Mouse (Mus musculus) kidney, adult 9 months (tissue): ENCODE measurements around the gene Fam71a.
"Not testable (repeated sequence)": the region's sequence is repeated elsewhere in the genome, so short reads cannot be mapped to it uniquely, and the experiment has no call there.

Experiments used
- DNase-seq: peaks from one replicate; pipeline ENCODE4 v3.0.0; 2022

Fam71a gene

GRCm38 (mm10) chr1:191181469-191182259 lies 17.0 kb upstream of the Fam71a start:
- DNase-seq = no peak

- DNase-seq = peak; percentile 30
These were observed 15.8 kb upstream of the Fam71a start for GRCm38 (mm10) chr1:191180397-191180796.

GRCm38 (mm10) chr1:191179846-191180245 lies 15.2 kb upstream of the Fam71a start:
- DNase-seq = no peak

GRCm38 (mm10) chr1:191178511-191179188 lies 14.0 kb upstream of the Fam71a start:
- no peak for DNase-seq

- DNase-seq = no peak
These were observed 12.3 kb upstream of the Fam71a start for GRCm38 (mm10) chr1:191176887-191177286.

GRCm38 (mm10) chr1:191172487-191172886 lies 7.9 kb upstream of the Fam71a start:
- DNase-seq = no peak

GRCm38 (mm10) chr1:191170444-191170843 lies 5.8 kb upstream of the Fam71a start:
- DNase-seq = no peak

- no peak for DNase-seq
These were observed 1.6 kb upstream of the Fam71a start for GRCm38 (mm10) chr1:191166189-191166588.

GRCm38 (mm10) chr1:191154314-191154713 lies 10.3 kb downstream of the Fam71a start:
- no peak for DNase-seq

GRCm38 (mm10) chr1:191153052-191153451 lies 11.6 kb downstream of the Fam71a start:
- DNase-seq = peak; percentile 52

- no peak for DNase-seq
These were observed 13.6 kb downstream of the Fam71a start for GRCm38 (mm10) chr1:191150924-191151605.

- DNase-seq = not testable (repeated sequence)
These were observed 15.1 kb downstream of the Fam71a start for GRCm38 (mm10) chr1:191149489-191149888.

GRCm38 (mm10) chr1:191140983-191141382 lies 23.6 kb downstream of the Fam71a start:
- DNase-seq = no peak

- no peak for DNase-seq
These were observed 25.6 kb downstream of the Fam71a start for GRCm38 (mm10) chr1:191138874-191139495.

GRCm38 (mm10) chr1:191138436-191138835 lies 26.2 kb downstream of the Fam71a start:
- no peak for DNase-seq

GRCm38 (mm10) chr1:191135406-191135805 lies 29.2 kb downstream of the Fam71a start:
- DNase-seq = no peak

- DNase-seq = no peak
These were observed 31.7 kb downstream of the Fam71a start for GRCm38 (mm10) chr1:191132934-191133333.

GRCm38 (mm10) chr1:191132240-191132639 lies 32.4 kb downstream of the Fam71a start:
- DNase-seq = no peak

GRCm38 (mm10) chr1:191131692-191132091 lies 32.9 kb downstream of the Fam71a start:
- DNase-seq = no peak

GRCm38 (mm10) chr1:191125811-191126638 lies 38.6 kb downstream of the Fam71a start:
- DNase-seq = peak; percentile 50

- DNase-seq = no peak
These were observed 40.3 kb downstream of the Fam71a start for GRCm38 (mm10) chr1:191124288-191124687.

GRCm38 (mm10) chr1:191123696-191124095 lies 40.9 kb downstream of the Fam71a start:
- no peak for DNase-seq
